Mouse (Mus musculus) spleen, adult 2 months (tissue): ENCODE measurements at regions not wholly inside any gene's neighbourhood (a gene's known extent, or its start where the extent isn't known, plus 50 kb on each side); places are given as distances from the start of the nearest gene placed in this dataset.

Experiments used
- CTCF ChIP-seq: fragments of 200-500 bp; IDR thresholded peaks from 2 replicates; pipeline ENCODE4 v1.5.1; 2011; ENCODE audit warnings: mild to moderate bottlenecking, inconsistent platforms; ENCODE audit not compliant: insufficient read depth, insufficient read length, insufficient replicate concordance; ENCODE audit errors: extremely low read depth
- POLR2A ChIP-seq: fragments of 200-500 bp; IDR thresholded peaks from 2 replicates; pipeline ENCODE4 v1.6.1; 2011; ENCODE audit warnings: low read depth, low read length, inconsistent platforms

DNA sequence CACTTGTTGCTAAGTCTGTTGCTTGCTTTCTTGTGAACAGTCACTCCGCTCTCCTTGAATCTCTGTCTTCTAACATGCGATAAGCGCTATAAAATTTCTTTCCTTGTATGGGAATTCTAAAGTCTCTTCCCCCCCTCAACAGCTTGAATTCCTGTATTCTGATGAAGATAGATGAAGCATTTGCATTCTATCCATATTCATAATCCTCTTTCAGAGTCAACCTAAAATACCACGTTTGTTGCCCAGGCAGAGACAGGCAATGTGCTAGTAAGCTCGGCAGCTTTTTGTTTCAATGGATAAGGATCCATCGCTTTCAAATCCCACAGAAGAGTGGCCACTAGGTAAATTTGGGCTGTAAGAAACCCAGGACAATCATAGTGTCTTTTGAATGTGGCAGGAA is 268.5 kb upstream of the Adgrl2 start:
- no peak for TF ChIP-seq POLR2A
- TF ChIP-seq CTCF = no peak
